Mouse (Mus musculus) heart, postnatal 14 days (tissue): Measurements from ENCODE around the gene Rilpl1. TPM values are rescaled to one million over a fixed set of nuclear protein-coding genes. Genes with fewer than 3 reads are reported as not detected.
"Not testable (repeated sequence)": the region's sequence is repeated elsewhere in the genome, so short reads cannot be mapped to it uniquely, and the experiment has no call there.

Experiments used
- DNase-seq, 2 experiments: peaks; one replicate each; pipeline ENCODE4 v3.0.0; 2021 to 2022
- intact Hi-C: fragments of 180-260 bp; cut with DNase I; formaldehyde crosslinking; loops from one replicate; pipeline ENCODE4 v1.15.1; 2025
- total RNA-seq, 2 experiments: library from RNA; stranded (reverse); gene quantifications; 2 replicates each; pipeline ENCODE4 v1.2.3; 2021

Rilpl1 gene
- total RNA-seq, 2 experiments from 2014 or later: 167 to 179 TPM

DNA sequence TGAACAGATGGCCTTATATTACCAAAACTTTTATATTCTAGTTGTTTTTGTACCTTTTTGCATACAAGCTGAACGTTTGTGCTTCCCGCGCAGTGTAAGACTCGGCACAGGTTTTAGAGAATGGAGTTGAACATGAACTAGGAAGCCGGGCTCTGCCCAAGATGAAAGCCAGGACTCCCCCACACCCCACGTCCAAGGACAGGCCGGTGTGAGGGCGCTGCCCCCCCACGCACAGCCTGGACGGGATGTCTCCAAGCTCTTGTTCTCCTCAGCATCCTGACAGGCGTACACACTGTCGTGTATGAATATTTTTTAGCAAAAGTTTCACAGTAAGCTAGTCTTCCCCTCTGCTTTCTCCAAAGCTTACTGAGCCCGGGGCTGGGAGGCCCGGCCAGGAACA is 70.3 kb downstream of the Rilpl1 start:
- DNase-seq, intact Hi-C loops: not testable (repeated sequence)

DNA sequence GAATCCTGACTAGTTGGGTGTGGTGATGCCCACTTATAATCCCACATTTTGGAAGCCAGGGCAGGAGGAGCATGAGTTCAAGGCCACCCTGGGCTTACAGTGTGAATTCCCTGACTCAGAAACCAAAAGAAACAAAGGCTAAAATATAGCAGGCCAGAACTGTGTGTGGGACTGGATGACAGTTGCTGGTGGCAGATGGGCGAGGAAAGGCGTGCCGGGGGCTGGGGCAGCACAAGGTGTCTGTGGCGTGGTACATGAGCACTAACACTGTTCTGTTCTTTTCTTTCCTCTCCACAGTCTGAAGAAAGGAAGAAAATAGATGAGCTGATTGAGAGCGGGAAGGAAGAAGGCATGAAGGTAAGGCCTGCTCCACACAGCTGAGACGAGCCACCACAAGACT is 74.4 kb downstream of the Rilpl1 start:
- no peak for DNase-seq
- intact Hi-C loops: no loop called here

DNA sequence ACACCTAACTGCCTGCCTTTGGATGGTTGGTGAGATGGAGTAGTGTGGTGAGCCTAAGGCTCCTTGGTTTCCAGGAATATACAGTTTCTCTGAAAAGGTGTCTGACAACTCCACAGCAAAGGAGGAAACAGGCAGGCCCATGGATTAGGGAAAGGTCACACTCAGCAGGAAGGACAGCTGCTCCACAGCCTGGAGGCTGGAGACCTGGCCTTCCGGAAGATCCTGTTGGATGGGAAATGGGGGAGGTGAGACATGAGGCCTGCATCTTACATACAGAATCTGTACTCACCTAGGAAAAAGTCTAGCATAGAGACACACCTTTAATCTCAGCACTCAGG is 77.1 kb downstream of the Rilpl1 start:
- intact Hi-C loops: no loop called here
- DNase-seq: no peak

DNA sequence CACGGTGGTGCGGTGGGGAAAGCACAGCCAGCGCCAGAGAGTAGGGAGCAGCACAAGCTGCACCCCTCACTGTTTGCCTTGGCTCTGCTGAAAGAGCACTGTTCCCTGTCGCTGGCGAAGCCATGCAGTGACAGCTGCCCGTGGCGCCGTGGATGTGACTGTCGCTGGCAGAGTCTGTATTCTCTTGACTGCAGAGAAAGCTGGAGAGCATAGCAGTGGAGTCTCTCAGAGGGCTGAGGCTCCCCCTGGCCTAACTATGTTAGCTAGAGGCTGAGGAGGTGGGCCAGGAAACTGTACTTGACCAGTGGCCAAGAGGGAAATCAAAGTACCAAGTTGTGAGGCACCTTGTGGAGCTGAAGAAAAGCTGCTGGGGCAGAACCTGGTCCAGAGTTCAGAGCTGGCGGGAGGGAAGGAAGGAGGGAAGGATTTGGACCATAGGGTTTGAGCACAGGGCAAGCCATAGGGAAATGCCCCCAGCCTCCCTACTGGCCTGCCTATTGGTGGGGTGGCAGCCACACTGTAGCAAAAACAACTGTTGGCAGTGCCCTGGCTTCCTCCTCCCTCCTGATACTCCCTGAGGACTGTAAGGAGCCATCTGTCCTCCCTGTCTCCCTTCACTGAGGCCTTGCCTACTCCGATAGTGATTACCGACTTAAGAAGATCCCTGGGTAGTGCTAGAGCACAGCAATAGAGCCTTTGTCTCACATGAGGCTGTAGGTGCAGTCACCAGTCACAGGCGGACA is 77.7 kb downstream of the Rilpl1 start:
- intact Hi-C loops: no loop called here
- DNase-seq: no peak

DNA sequence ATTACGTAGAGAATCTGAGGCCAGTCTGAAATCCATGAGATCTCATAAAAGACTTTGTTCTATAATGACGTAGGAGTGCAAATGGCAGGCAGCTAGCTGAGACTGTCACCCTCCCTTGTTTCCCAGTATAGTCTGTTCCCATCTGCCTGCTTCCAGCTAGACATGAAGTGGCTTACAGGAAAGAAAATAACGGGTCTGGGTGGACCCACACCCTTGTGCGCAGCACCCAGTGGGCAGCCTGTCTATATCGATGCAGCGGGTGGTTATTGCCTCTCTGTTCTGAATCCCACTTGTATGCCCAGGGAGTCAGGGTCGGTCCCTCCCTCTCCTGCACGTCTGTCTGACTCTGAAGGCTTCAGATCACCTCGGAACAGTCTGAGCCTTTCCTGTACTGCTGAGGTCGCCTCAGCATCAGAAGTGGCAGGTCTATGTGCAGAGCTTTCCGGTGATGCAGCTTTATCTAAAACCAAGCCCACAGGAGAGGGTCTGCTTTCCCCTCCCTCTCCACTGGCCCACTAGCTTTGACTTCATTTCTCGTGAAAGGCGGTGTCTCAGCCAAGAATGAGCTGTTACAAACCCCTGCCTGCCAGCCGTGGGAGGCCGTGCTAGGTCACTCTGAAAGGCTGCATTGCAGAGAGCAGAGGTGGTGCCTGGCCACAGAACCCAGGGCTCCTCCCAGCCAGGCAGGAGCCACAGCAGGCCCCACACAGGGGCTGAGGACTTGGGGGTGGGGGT is 78.5 kb downstream of the Rilpl1 start:
- no peak for DNase-seq

DNA sequence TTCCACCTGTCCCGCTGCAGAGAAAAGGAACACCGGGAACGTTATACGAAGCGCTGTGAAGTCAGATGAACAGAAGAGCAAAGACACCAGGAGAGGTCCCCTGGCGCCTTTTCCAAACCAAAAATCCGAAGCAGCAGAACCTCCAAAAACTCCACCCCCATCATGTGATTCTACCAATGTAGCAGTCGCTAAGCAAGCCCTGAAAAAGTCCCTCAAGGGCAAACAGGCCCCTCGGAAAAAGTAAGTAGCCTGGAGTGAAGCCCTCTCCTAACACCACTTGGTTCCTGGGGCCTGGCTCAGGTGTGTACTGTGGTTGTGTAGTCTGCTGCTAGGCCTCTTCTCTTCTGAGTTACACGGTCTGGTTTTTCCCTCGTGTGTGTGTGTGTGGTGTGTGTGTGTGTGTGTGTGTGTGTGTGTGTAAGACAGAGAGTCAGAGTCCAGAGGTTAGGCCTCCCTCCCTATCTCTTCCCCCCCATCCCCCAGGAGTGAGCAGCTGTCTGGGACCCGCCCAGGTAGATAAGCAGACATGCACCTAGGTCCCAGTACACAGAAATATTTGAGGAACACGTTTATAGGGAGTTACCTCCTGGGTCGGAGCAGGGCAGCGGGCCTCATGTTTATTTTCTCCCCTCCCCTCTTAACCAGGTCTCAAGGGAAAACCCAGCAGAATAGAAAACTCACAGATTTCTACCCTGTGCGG is 80.4 kb downstream of the Rilpl1 start:
- intact Hi-C loops: no loop called here
- DNase-seq: no peak

More for the DNA sequence above, 78.5 kb downstream of the Rilpl1 start:
- intact Hi-C loops: no loop called here

DNA sequence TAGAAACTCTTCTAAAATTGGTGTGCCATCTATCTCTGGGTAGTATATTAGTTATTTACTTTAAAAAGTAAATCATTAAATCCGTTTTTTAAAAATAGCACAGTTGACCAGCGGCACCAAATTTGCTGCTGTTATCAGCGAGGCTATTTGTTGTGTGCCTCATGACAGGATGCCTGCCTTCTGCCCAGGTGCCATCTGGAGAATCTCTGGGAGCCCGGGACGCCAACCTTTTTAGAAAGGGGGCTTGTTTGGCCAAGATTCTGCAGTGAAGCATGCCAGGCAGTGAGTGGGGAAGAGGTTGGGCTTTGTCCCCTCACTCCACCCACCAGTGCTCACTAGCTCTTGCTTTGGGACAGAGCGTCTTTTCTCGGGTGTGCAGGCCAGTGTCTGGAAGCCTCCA is 81.1 kb downstream of the Rilpl1 start:
- peak; percentile 28 to 41 for DNase-seq
- intact Hi-C loops: no loop called here

DNA sequence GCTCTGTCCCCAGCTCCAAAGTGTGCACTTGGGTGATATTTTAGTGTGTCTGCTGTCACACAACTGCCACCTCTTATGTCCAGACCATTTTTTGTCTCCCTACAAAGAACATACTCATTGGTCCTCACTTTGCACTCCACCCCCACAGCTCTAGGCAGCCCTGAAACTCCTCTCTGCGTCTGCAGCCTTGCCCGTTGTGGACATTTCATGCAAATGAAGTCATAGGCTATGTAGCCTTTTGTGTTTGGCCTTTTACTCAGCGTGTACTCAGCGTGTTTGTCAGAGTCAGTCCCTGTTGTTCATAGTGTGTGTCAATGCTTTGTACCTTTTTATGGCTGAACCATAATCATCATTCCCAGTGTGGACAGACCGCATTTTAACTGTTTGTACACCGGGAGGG is 81.7 kb downstream of the Rilpl1 start:
- peak in 1 of 2 experiments; percentile 16 for DNase-seq
- intact Hi-C loops: no loop called here

DNA sequence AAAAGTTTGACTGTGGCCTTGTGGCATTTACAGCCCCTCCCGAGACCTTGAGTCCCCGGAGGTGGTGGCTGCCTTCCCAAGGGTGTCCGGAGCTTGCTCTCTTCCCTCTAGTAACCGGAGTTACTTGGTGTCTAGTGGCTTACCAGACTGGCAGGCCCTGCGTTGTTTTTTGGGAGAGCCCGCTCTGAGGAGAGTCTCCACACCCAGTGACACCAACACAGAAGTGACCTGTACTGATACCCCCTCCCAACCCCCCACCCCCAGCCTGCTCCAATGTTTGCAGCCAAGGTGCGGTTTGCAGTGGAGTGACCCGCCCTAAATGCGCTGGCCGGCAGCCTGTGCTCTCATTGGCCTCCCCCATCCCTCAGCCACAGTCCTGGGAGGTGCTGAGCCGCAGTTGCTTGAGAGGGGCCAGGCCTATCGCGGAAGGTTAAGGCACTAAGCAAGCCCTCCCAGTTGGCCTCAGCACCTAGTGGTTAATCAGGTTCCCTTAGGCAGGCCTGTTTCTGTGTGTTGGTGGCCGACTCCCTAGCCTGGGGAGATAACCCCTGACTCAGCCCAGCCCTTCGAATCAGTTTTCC is 84.8 kb downstream of the Rilpl1 start:
- intact Hi-C loops: no loop called here
- DNase-seq: peak; percentile 72 to 75

DNA sequence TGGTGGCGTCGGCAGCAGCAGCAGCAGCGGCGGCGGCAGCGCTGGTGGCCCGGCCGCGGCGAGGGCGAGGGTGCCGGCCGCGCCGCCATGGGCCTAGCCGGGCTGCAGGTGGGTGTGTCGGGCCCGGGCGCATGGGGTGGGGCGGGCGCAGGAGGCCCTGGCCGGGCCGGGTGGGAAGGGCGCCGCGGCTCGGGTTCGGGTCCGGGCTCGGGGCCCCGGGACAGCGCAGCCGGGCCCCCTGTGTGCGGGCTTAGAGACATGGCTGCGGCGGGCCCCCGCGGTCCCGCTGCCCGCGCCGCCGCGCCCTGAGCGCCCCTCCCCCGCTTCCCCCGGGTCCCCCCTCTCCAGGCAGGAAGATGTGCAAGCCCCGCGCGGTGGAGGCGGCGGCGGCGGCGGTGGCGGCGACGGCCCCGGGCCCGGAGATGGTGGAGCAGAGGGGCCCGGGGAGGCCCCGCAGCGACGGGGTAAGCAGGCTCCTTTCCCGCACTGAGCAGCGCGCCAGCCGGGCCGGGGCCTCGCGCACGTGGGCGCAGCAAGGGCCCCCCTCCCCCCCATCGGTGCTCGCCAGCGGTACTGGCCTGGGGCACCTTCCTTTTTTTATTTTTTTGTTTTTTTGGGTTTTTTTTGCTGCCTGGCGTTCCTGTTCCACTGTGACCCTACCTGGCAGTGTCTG is 85.4 kb downstream of the Rilpl1 start:
- peak in 1 of 2 experiments; percentile 61 for DNase-seq

DNA sequence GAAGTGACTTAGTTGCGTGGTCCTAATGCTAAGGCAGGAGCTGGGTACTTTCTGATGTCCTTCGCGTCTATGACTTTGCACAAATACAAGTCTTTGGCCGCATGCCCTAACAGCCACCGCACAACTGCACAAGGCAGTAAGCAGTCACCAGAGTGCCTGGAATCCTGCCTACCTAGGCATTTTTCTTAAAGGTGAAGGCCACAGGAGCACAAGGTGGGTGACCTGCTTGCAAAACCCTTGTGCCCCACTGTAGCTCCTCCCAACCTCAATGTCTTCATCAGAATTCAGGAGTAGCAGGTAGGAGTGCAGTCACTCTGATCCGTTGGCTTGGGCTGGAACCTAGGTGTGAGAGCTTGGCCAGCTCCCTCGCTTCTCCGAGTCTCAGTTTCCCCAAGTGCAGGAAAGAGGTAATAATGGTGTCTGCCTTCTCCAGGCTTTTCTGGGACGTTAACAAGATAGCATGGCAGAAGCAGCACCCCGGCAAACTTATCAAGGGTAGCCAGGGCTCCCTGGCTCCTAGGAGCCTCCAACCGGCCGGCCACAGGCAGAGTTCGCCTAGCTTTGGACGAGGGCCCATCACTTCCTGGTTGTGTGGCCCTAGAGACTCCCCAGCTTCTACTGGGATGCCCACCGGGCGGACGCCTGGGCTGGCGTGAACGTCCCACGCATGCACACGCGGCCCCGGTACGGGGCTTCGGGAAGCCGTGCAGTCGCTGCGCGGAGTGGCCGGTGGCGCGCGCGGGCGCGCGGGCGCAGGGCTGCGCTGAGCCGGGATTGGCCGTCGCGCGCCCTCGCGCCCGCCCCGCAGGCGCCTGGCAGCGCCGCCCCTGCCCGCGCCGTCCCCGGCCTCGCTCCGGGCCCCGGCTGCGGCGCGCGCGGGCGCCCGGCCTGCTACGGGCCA is 86.3 kb downstream of the Rilpl1 start:
- peak; percentile 82 to 88 for DNase-seq
- intact Hi-C loops: no loop called here

More for the DNA sequence above, 85.4 kb downstream of the Rilpl1 start:
- intact Hi-C loops: no loop called here

DNA sequence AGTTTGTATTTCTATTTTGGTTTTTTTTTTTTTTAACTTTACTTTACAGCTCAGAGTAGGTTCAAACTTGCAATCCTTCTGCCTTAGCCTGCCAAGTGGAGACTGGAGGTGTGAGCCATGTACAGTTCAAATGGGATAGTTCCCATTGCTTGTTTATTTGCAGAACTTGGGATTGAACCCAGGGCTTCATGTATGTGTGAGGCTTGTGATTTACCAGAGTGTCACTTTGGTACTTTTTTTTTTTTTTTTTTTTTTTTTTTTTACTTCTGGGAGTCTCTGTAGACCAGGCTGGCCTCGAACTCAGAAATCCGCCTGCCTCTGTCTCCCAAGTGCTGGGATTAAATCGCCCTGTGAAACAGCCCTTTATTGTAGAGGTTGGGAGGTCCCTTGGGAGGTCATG is 87.0 kb downstream of the Rilpl1 start:
- no peak for DNase-seq
- intact Hi-C loops: no loop called here

Other genes with a start within 250 kb of the Rilpl1 start
- gene Mphosph9, start 203.4 kb downstream of the Rilpl1 start, total RNA-seq: 1 to 10 TPM; 6.0 to 6.8 TPM
- 10 to 100 TPM; 11.7 to 11.9 TPM for gene 2810006K23Rik, start 203.3 kb downstream of the Rilpl1 start, total RNA-seq
- 100 to 1,000 TPM; 142 to 166 TPM for gene Cdk2ap1, start 168.3 kb downstream of the Rilpl1 start, total RNA-seq
- gene Sbno1, start 105.4 kb downstream of the Rilpl1 start, total RNA-seq: 10 to 100 TPM; 66.7 to 70.9 TPM
- 100 to 1,000 TPM; 161 to 185 TPM for gene Kmt5a, start 91.5 kb downstream of the Rilpl1 start, total RNA-seq
- gene Rilpl2, start 53.0 kb downstream of the Rilpl1 start, total RNA-seq: 1 to 10 TPM; 8.8 to 9.5 TPM
- 10 to 100 TPM in 1 of 2 experiments, 1 to 10 TPM in 1; 9.6 to 13.1 TPM for gene Snrnp35, start 48.3 kb downstream of the Rilpl1 start, total RNA-seq
- gene Tmed2, start 9.3 kb upstream of the Rilpl1 start, total RNA-seq: 100 to 1,000 TPM; 170 to 175 TPM
- gene Ddx55, start 21.5 kb upstream of the Rilpl1 start, total RNA-seq: 1 to 10 TPM; 5.4 to 6.7 TPM
- 10 to 100 TPM; 33.7 to 37.2 TPM for gene Eif2b1, start 47.7 kb upstream of the Rilpl1 start, total RNA-seq
- 10 to 100 TPM; 20.2 to 22.1 TPM for gene Gtf2h3, start 47.7 kb upstream of the Rilpl1 start, total RNA-seq
- 10 to 100 TPM; 41.9 to 45.9 TPM for gene Atp6v0a2, start 97.2 kb upstream of the Rilpl1 start, total RNA-seq
- gene Dnah10, start 193.7 kb upstream of the Rilpl1 start, total RNA-seq: under 1 TPM; 0.05 to 0.14 TPM